10 mouse cellular contexts compared by ENCODE assay signal in the genomic region with DNA sequence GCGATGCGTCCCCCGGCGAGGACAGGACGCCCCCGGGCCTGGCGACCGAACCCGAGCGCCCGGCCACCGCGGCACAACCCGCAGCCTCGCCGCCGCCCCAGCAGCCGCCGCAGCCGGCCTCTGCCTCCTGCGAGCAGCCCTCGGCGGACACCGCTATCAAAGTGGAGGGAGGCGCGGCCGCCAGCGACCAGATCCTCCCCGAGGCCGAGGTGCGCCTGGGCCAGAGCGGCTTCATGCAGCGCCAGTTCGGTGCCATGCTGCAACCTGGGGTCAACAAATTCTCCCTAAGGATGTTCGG. TPM values are rescaled to one million over a fixed set of nuclear protein-coding genes. Genes with fewer than 3 reads are reported as not detected.
DNase-seq lines count a peak whose midpoint lies in the region; TF ChIP-seq lines count a peak whose summit lies in the region.
"Had no signal": no experiment of that assay in that cellular context is flagged by ENCODE, and none has a peak within 500 bp of the region (broad histone marks: within the 10 kb centered on the region; RNA-seq: fewer than 3 reads in every experiment).

No protein-coding gene starts in this region.

- H3K27ac ChIP-seq in gastrocnemius, adult 2 months: no peak overlapping the region
- H3K27ac ChIP-seq in midbrain, embryonic 10.5 days (replicated peaks): peak overlapping the region; percentile 89

- DNase-seq in gastrocnemius, adult 2 months: no peak
- DNase-seq in gastrocnemius, adult 18-20 months (ENCODE audit: low spot score): no peak
- DNase-seq in MN1 (ENCODE audit: low spot score): peak; percentile 30
- DNase-seq in heart, postnatal 4 days: peak; percentile 16
- peak; percentile 60 for DNase-seq in midbrain, embryonic 10.5 days (ENCODE audit: low spot score)
- DNase-seq in urinary bladder, adult 18-20 months (ENCODE audit: low spot score in 2 of 2): no peak
- no peak for DNase-seq in ovary, postnatal 36 days (ENCODE audit: low spot score)
- DNase-seq in layer of hippocampus, adult 8-10 months (ENCODE audit: low spot score in 2 of 2): no peak
- DNase-seq: cerebellum, adult 9-10 months had no signal

- H3K4me1 ChIP-seq in midbrain, embryonic 10.5 days: peaks cover 57% of the 10 kb centered on the region

- H3K9me3 ChIP-seq in midbrain, embryonic 10.5 days (replicated peaks): no peaks in the 10 kb centered on the region

- peaks cover 90% of the 10 kb centered on the region for H3K27me3 ChIP-seq in midbrain, embryonic 10.5 days (ENCODE audit: low read depth, poor library complexity, severe bottlenecking)

- no peak for TF ChIP-seq CTCF in gastrocnemius, adult 2 months (IDR thresholded peaks at IDR 0.05)

- under 1% methylated on average over 35 of the region's 35 CpGs for WGBS in midbrain, embryonic 10.5 days

- peak overlapping the region; percentile 79 for H3K4me3 ChIP-seq in gastrocnemius, adult 2 months
- peak overlapping the region; percentile 81 for H3K4me3 ChIP-seq in midbrain, embryonic 10.5 days

- intact Hi-C loops in gastrocnemius, adult 2 months (cut with DNase I): no loop called here

- no peaks in the 10 kb centered on the region for H3K36me3 ChIP-seq in midbrain, embryonic 10.5 days

RNA-seq across cellular contexts. Expression of gene Hcn4, which starts 0.7 kb away (rescaled TPM):
- total RNA-seq in gastrocnemius, adult 2 months (2021): 1 to 10 TPM; 1.5 to 2.3 TPM
- total RNA-seq in gastrocnemius, adult 18-20 months (2021): 10 to 100 TPM in 1 of 2 experiments, 1 to 10 TPM in 1; 4.0 to 11.2 TPM
- 10 to 100 TPM; 11.6 to 12.5 TPM for total RNA-seq in heart, postnatal 4 days (2021)
- polyA plus RNA-seq in midbrain, embryonic 10.5 days (2016; fragmentation: Nextera tagmentation; extraction: Ambion mirVana): 0.42 and 0.65 TPM in 2 replicates
- total RNA-seq in layer of hippocampus, adult 8-10 months (2022): 1 to 10 TPM; 1.6 to 2.3 (median 1.7) TPM
- total RNA-seq: liver, adult 2 months had no signal
- polyA plus RNA-seq: liver, adult 2 months had no signal

Comparison
In these comparisons a context has a peak if more than half of its experiments do, and no peak if none do; other contexts are left out.
1. DNase-seq: peak in MN1 (single experiment), heart, postnatal 4 days (single experiment) and midbrain, embryonic 10.5 days (single experiment); none in gastrocnemius, adult 2 months (single experiment), gastrocnemius, adult 18-20 months (single experiment), urinary bladder, adult 18-20 months (0 of 2), ovary, postnatal 36 days (single experiment) and layer of hippocampus, adult 8-10 months (0 of 2).